Comparison of ENCODE assay signal across 1 mouse cellular context in the genomic region with DNA sequence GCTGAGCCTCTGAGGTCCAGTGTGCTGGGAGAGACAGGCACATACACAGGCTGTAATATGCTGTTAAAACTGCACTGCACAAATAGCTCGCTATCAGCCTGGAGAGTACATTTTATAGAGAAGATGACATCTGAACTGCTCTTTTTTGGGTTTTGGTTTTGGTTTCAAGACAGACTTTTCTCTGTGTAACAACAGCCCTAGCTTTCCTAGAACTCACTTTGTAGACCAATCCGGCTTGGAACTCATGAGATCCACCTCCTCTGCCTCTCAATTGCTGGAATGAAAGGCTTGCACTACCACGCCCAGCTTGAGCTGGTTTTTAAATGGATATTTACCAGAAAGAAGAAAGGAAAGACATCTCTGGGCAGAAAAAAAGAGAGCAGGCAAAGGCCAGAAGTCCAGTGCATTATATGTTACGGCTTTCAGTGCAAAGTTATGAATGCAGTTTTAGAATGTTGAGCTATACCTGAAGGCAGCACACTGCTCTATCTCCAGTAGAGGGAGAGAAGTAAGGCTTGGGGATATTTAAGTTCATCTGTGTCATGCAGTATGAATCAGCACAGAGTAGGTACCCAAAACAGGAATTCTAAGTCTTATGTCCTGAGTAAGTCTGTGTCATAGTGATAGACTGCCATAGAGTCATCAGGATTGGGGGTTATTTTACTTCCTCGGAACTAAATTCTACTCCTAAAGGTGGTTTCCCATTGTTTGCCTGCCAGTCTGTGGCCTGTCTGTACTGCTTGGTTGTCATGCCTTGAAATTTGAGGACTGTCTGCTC.
TF ChIP-seq lines count a peak whose summit lies in the region.

No protein-coding gene starts in this region.

TF ChIP-seq in CH12.LX, 34 proteins besides CTCF, POLR2A, EP300 and RAD21 (continued from another document):
- no peak for TF ChIP-seq MYC (IDR thresholded peaks at IDR 0.05; ENCODE audit: low read depth, low read length)
- no peak for TF ChIP-seq CHD1 (IDR thresholded peaks at IDR 0.05; ENCODE audit: low read depth, low read length)
- no peak for TF ChIP-seq PAX5 (IDR thresholded peaks at IDR 0.05; ENCODE audit: low read length)
- peak; percentile 16; the same call in 1 of the 2 replicates for TF ChIP-seq ETS1 (conservative IDR thresholded peaks at IDR 0.05; ENCODE audit: low read depth, low read length)
